Mouse (Mus musculus): ENCODE data around the gene Mpped2.

GRCm38 (mm10) chr2:106731478-106731877 is 38.4 kb downstream of the Mpped2 start:
- TF ChIP-seq POLR2A (IDR thresholded peaks at IDR 0.05; ENCODE audit: insufficient read length, low read depth) (no peak), MYOG (IDR thresholded peaks at IDR 0.05; ENCODE audit: control insufficient read depth in 1 of 3, insufficient read depth in 1 of 3, insufficient read length in 2 of 3, low read depth in 2 of 3) (no peak), USF1 (IDR thresholded peaks at IDR 0.05; ENCODE audit: low read depth) (no peak)

All from myocyte (in vitro differentiated cells).